Mouse (Mus musculus) midbrain, embryonic 14.5 days (tissue): Measurements from ENCODE around the gene Lingo1. TPM values are rescaled to one million over a fixed set of nuclear protein-coding genes. Genes with fewer than 3 reads are reported as not detected.

ENCODE experiments used
- ATAC-seq: fragments of 200-750 bp; cut with Nextera tagmentation; 2 replicates; pipeline ENCODE4 v1.8.0; 2017; ENCODE audit warnings: moderate number of reproducible peaks, moderate library complexity; ENCODE audit not compliant: low FRiP score, low TSS enrichment
- DNase-seq: peaks from one replicate; pipeline ENCODE4 v3.0.0-alpha.2; 2015
- H3K27ac ChIP-seq: fragments of 300-500 bp; sonication (generic); replicated peaks from 2 replicates; pipeline ENCODE4 v1.5.1; 2014; ENCODE audit warnings: mild to moderate bottlenecking, low read depth, low read length, moderate library complexity
- H3K27me3 ChIP-seq: fragments of 300-500 bp; sonication (generic); 2 replicates; pipeline ENCODE4 v1.6.1; 2014; ENCODE audit warnings: low read length, control low read depth, mixed read lengths; ENCODE audit not compliant: control insufficient read depth, insufficient read depth
- H3K36me3 ChIP-seq: fragments of 300-500 bp; sonication (generic); 2 replicates; pipeline ENCODE4 v1.6.1; 2014; ENCODE audit warnings: low read length, control low read depth; ENCODE audit not compliant: control insufficient read depth, insufficient read depth
- H3K4me1 ChIP-seq: fragments of 300-500 bp; sonication (generic); 2 replicates; pipeline ENCODE4 v1.6.1; 2014; ENCODE audit warnings: mild to moderate bottlenecking, antibody characterized with exemption, low read length, control low read depth; ENCODE audit not compliant: control insufficient read depth, insufficient read depth
- H3K4me2 ChIP-seq: fragments of 300-500 bp; sonication (generic); 2 replicates; pipeline ENCODE4 v1.6.1; 2014; ENCODE audit warnings: mild to moderate bottlenecking, low read length, moderate library complexity
- H3K4me3 ChIP-seq: fragments of 300-500 bp; sonication (generic); replicated peaks from 2 replicates; pipeline ENCODE4 v1.5.1; 2014; ENCODE audit warnings: low read depth, low read length
- H3K9ac ChIP-seq: fragments of 300-500 bp; sonication (generic); replicated peaks from 2 replicates; pipeline ENCODE4 v1.6.1; 2014; ENCODE audit warnings: mild to moderate bottlenecking, low read length, moderate library complexity
- H3K9me3 ChIP-seq: fragments of 300-500 bp; sonication (generic); 2 replicates; pipeline ENCODE4 v1.6.1; 2016; ENCODE audit warnings: low read length, control low read depth, mixed read lengths; ENCODE audit not compliant: control insufficient read depth
- WGBS: fragments of 180-500 bp; shearing (Covaris S2); extraction: QIAGEN DNeasy Blood & Tissue Kit; methylation state at CpG from one replicate; pipeline ENCODE4 v1.1.7; 2014; 5-methylcytosine and 5-hydroxymethylcytosine counted together
- polyA plus RNA-seq: library from polyadenylated mRNA; unstranded; fragments of >200 nt; fragmentation: Nextera tagmentation; extraction: Ambion mirVana; gene quantifications from 2 replicates; pipeline ENCODE4 v1.2.1, GENCODE M21; 2014

Lingo1 gene
- polyA plus RNA-seq, 1 experiment from 2014 or later, result 49.4 TPM

- Histone ChIP-seq H3K9me3 (no peaks in the 10 kb centered on the region), H3K27ac (no peak overlapping the region), H3K4me2 (no peak overlapping the region), H3K9ac (no peak overlapping the region), H3K36me3 (no peaks in the 10 kb centered on the region), H3K4me1 (peaks cover 8% of the 10 kb centered on the region; the same call in 1 of the 2 replicates), H3K27me3 (no peaks in the 10 kb centered on the region), H3K4me3 (no peak overlapping the region)
- DNase-seq (no peak), ATAC-seq (no peak)
- WGBS, result 84% methylated on average over 6 of the region's 6 CpGs
Observed at GRCm38 (mm10) chr9:56710958-56711357, 85.3 kb downstream of the Lingo1 start.

GRCm38 (mm10) chr9:56706482-56707085 is 89.7 kb downstream of the Lingo1 start:
- peak overlapping the region; percentile 3; the same call in 1 of the 2 replicates for H3K4me2 ChIP-seq
- no peaks in the 10 kb centered on the region for H3K27me3 ChIP-seq
- DNase-seq, result peak; percentile 69
- no peak overlapping the region for H3K9ac ChIP-seq
- H3K27ac ChIP-seq, result peak overlapping the region; percentile 60
- H3K9me3 ChIP-seq, result no peaks in the 10 kb centered on the region
- 41% methylated on average over 15 of the region's 15 CpGs for WGBS
- ATAC-seq, result no peak; the same call in 1 of the 2 replicates
- peaks cover 11% of the 10 kb centered on the region; the same call in 1 of the 2 replicates for H3K4me1 ChIP-seq
- no peak overlapping the region for H3K4me3 ChIP-seq
- no peaks in the 10 kb centered on the region for H3K36me3 ChIP-seq

GRCm38 (mm10) chr9:56701394-56701793 is 94.9 kb downstream of the Lingo1 start:
- Histone ChIP-seq H3K4me3 (no peak overlapping the region), H3K9ac (no peak overlapping the region), H3K36me3 (no peaks in the 10 kb centered on the region), H3K4me1 (0 out of 2 replicates have a peak, but pooled peaks cover 7% of the 10 kb centered on the region), H3K27ac (no peak overlapping the region), H3K27me3 (no peaks in the 10 kb centered on the region), H3K9me3 (no peaks in the 10 kb centered on the region), H3K4me2 (no peak overlapping the region)
- DNase-seq (peak; percentile 60), ATAC-seq (no peak)
- 72% methylated on average over 3 of the region's 3 CpGs for WGBS

- no peak overlapping the region for H3K4me2 ChIP-seq
- no peak overlapping the region for H3K9ac ChIP-seq
- H3K27ac ChIP-seq, result no peak overlapping the region
- WGBS, result 61% methylated on average over 8 of the region's 8 CpGs
- H3K9me3 ChIP-seq, result no peaks in the 10 kb centered on the region
- H3K4me1 ChIP-seq, result 0 out of 2 replicates have a peak, but pooled peaks cover 2% of the 10 kb centered on the region
- ATAC-seq (no peak), DNase-seq (no peak)
- no peaks in the 10 kb centered on the region for H3K27me3 ChIP-seq
- H3K36me3 ChIP-seq, result no peaks in the 10 kb centered on the region
- H3K4me3 ChIP-seq, result no peak overlapping the region
Observed at GRCm38 (mm10) chr9:56700866-56701265, 95.4 kb downstream of the Lingo1 start.

GRCm38 (mm10) chr9:56698715-56699370 is 97.4 kb downstream of the Lingo1 start:
- Histone ChIP-seq H3K4me1 (no peaks in the 10 kb centered on the region), H3K9me3 (no peaks in the 10 kb centered on the region), H3K27me3 (no peaks in the 10 kb centered on the region), H3K4me3 (no peak overlapping the region), H3K27ac (no peak overlapping the region), H3K36me3 (no peaks in the 10 kb centered on the region), H3K4me2 (no peak overlapping the region), H3K9ac (no peak overlapping the region)
- WGBS, result 85% methylated on average over 7 of the region's 7 CpGs
- DNase-seq (no peak), ATAC-seq (no peak)

DNA sequence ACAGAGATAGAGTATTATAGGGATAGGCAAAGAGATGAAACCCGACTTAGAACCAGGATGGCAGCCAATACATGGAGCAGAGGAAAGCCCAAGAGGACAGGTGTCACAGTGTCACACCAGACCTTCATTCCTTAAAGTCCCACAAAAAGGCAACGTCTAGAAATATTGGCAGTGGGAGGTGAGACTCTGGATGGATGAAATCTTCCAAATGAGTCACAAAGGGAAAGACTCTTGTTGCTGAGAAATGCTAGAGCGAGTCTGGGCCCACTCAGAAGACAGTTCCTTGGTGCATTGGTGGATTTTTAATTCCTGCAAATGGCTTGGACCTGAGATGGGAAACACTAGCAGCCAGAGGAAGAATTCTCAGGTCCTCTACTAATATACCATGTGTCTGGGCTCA is 102.2 kb downstream of the Lingo1 start:
- Histone ChIP-seq H3K4me2 (no peak overlapping the region), H3K9ac (no peak overlapping the region), H3K27me3 (no peaks in the 10 kb centered on the region), H3K4me1 (no peaks in the 10 kb centered on the region), H3K27ac (no peak overlapping the region), H3K9me3 (no peaks in the 10 kb centered on the region), H3K36me3 (no peaks in the 10 kb centered on the region), H3K4me3 (no peak overlapping the region)
- WGBS, result 86% methylated on average over 3 of the region's 3 CpGs
- ATAC-seq (no peak), DNase-seq (no peak)

GRCm38 (mm10) chr9:56691226-56691625 is 105.0 kb downstream of the Lingo1 start:
- DNase-seq (no peak), ATAC-seq (no peak)
- Histone ChIP-seq H3K4me2 (no peak overlapping the region), H3K36me3 (no peaks in the 10 kb centered on the region), H3K27me3 (no peaks in the 10 kb centered on the region), H3K4me3 (no peak overlapping the region), H3K27ac (no peak overlapping the region), H3K9ac (no peak overlapping the region), H3K9me3 (no peaks in the 10 kb centered on the region), H3K4me1 (peaks cover 11% of the 10 kb centered on the region; the same call in 1 of the 2 replicates)
- 79% methylated on average over 3 of the region's 3 CpGs for WGBS

DNA sequence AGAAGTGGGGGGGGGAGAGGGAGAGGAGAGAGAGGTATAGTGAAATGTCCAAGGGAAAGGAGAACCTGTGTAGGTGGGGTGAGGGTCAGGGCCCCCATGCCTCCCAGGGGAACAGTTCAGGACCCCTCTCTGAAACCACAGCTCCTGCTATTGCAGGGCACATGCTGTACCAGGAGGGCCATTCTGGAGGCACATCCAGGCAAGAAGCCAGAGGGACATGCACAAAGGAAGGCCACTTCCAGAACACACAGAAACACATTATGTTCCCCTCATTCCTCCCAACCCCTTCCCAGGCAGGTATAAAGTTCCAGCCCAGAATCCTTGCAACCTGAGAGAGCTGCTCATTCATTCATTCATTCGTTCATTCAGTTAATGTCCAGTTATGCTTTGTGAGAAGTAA is 105.6 kb downstream of the Lingo1 start:
- H3K9ac ChIP-seq, result no peak overlapping the region
- H3K4me3 ChIP-seq, result no peak overlapping the region
- no peaks in the 10 kb centered on the region for H3K36me3 ChIP-seq
- H3K27ac ChIP-seq, result no peak overlapping the region
- H3K4me2 ChIP-seq, result no peak overlapping the region
- H3K27me3 ChIP-seq, result no peaks in the 10 kb centered on the region
- no peak for ATAC-seq
- H3K4me1 ChIP-seq, result peaks cover 11% of the 10 kb centered on the region; the same call in 1 of the 2 replicates
- whole genome bisulfite sequencing, result 62% methylated on average over 1 of the region's 1 CpGs
- DNase-seq, result no peak
- no peaks in the 10 kb centered on the region for H3K9me3 ChIP-seq

- Histone ChIP-seq H3K9me3 (no peaks in the 10 kb centered on the region), H3K4me1 (peaks cover 11% of the 10 kb centered on the region; the same call in 1 of the 2 replicates), H3K4me3 (no peak overlapping the region), H3K27ac (0 out of 2 replicates have a peak overlapping the region, but pooled peaks have one; percentile 66), H3K4me2 (no peak overlapping the region), H3K36me3 (no peaks in the 10 kb centered on the region), H3K9ac (no peak overlapping the region), H3K27me3 (no peaks in the 10 kb centered on the region)
- no peak for ATAC-seq
- 85% methylated on average over 5 of the region's 5 CpGs for WGBS
- DNase-seq, result no peak
Observed at GRCm38 (mm10) chr9:56687490-56687889, 108.8 kb downstream of the Lingo1 start.
